Mouse (Mus musculus): ENCODE measurements around the gene Mau2. TPM values are rescaled to one million over a fixed set of nuclear protein-coding genes. Genes with fewer than 3 reads are reported as not detected.
"Not testable (repeated sequence)": the region's sequence is repeated elsewhere in the genome, so short reads cannot be mapped to it uniquely, and the experiment has no call there.

Mau2 gene
- polyA plus RNA-seq, 1 experiment from 2014 or later = 55.1 TPM

DNA sequence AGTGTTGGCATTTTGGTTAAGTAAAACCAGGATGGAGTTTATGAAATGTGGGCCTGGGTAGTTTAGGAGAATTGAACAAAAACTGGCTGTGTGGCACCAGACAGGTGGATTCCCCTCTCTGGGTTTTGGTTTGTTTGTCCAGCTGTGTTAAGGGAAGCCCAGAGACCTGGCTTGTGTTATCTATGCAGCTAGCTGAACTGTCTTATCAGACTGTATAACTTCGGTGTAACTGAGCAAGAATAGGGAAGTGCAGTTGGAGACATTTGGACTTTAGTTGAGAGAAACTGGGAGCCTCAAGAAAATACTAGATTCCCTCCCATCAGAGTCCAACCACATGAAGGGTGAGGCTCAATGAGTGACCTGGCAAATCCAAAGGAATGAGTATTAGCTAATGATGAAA, 31.1 kb upstream of the Mau2 start:
- H3K27ac ChIP-seq (ENCODE audit: low read length) = no peak overlapping the region
- H3K4me3 ChIP-seq (ENCODE audit: low read length) = no peak overlapping the region
- WGBS = 43% methylated on average over 1 of the region's 1 CpGs
- H3K27me3 ChIP-seq (ENCODE audit: control insufficient read depth, insufficient read depth, low read depth, low read length) = no peaks in the 10 kb centered on the region
- no peak overlapping the region for H3K9ac ChIP-seq (ENCODE audit: low read length)
- ATAC-seq (ENCODE audit: low read depth) = no peak
- H3K4me2 ChIP-seq (ENCODE audit: low read depth, low read length) = no peak overlapping the region
- peaks cover 9% of the 10 kb centered on the region for H3K4me1 ChIP-seq (replicated peaks; ENCODE audit: control insufficient read depth, insufficient read depth, low read length)
- H3K36me3 ChIP-seq (ENCODE audit: control insufficient read depth, insufficient read depth, low read length) = peaks cover 15% of the 10 kb centered on the region
- no peaks in the 10 kb centered on the region for H3K9me3 ChIP-seq (ENCODE audit: control insufficient read depth, low read length)

DNA sequence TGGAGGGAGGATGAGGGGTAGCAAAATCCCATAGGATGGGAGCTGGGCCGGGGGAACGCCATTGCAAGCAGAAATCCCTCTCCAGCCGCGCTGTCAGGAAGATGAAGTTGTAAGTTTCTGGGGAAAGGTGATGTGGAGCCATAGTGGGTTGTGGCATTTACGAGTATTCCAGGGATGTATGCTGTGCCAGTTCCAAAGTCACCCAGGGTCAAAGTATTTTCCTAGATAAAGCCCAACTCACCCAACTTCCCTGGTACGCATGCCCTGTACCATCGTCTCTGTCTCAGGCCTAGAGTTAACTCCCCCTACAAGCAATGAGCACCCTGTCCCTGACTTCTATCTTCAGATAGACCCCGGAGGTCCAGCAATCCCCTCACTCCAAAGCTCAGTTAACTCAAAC, 30.6 kb upstream of the Mau2 start:
- 61% methylated on average over 8 of the region's 8 CpGs for WGBS
- no peak overlapping the region for H3K27ac ChIP-seq (ENCODE audit: low read length)
- peak overlapping the region; percentile 63 for H3K4me2 ChIP-seq (ENCODE audit: low read depth, low read length)
- H3K9me3 ChIP-seq (ENCODE audit: control insufficient read depth, low read length) = no peaks in the 10 kb centered on the region
- H3K27me3 ChIP-seq (ENCODE audit: control insufficient read depth, insufficient read depth, low read depth, low read length) = no peaks in the 10 kb centered on the region
- peak overlapping the region; percentile 43; the same call in 1 of the 2 replicates for H3K9ac ChIP-seq (ENCODE audit: low read length)
- H3K4me1 ChIP-seq (replicated peaks; ENCODE audit: control insufficient read depth, insufficient read depth, low read length) = peaks cover 9% of the 10 kb centered on the region
- no peak for ATAC-seq (ENCODE audit: low read depth)
- H3K4me3 ChIP-seq (ENCODE audit: low read length) = peak overlapping the region; percentile 38; the same call in 1 of the 2 replicates
- H3K36me3 ChIP-seq (ENCODE audit: control insufficient read depth, insufficient read depth, low read length) = peaks cover 19% of the 10 kb centered on the region

DNA sequence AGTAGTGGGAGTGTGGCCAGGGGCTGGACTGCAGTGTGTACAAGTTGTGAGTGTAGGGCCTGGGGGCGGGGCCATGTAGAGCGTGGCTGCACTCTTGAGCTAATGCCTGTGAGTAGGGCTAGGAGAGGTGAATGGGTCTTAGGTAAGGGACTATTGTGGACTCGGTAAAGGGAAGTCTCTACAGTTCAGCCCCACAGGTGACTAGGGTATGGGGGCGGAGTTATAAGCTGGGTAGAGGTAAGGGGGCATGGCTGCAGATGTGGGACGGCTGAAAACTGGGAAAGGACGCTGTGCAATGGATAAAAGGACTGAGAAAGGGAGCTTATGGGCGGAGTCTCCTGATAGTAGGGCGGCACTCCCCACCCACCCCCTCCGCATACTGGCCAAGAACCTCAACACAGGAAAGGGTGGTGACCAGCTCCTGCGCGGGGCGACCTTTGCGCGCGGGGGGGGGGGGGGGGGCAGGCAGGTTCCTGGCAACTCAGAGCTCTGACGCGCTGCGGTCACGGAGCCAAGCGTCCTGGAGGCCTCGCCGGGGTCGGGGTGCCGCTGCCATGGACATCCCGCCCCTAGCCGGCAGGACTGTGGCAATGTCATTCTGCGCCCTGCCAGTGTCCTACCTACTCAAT, 30.0 kb upstream of the Mau2 start, which contains the start of gene Tm6sf2:
Gene Tm6sf2 (plus strand): TSS at position 484 of the 629 bp plus-strand sequence.
- ATAC-seq (ENCODE audit: low read depth) = peak; percentile 83
- 11% methylated on average over 21 of the region's 27 CpGs for WGBS
- H3K4me3 ChIP-seq (ENCODE audit: low read length) = peak within 1 kb of the TSS; percentile 38
- H3K9ac ChIP-seq (ENCODE audit: low read length) = peak within 1 kb of the TSS; percentile 43; the same call in 1 of the 2 replicates
- H3K4me1 ChIP-seq (replicated peaks; ENCODE audit: control insufficient read depth, insufficient read depth, low read length) = peaks cover 9% of the 10 kb centered on the region
- H3K27me3 ChIP-seq (ENCODE audit: control insufficient read depth, insufficient read depth, low read depth, low read length) = no peaks in the 10 kb centered on the region
- no peaks in the 10 kb centered on the region for H3K9me3 ChIP-seq (ENCODE audit: control insufficient read depth, low read length)
- H3K27ac ChIP-seq (ENCODE audit: low read length) = peak within 1 kb of the TSS; percentile 39
- peak within 1 kb of the TSS; percentile 63 for H3K4me2 ChIP-seq (ENCODE audit: low read depth, low read length)
- peaks cover 21% of the 10 kb centered on the region for H3K36me3 ChIP-seq (ENCODE audit: control insufficient read depth, insufficient read depth, low read length)

DNA sequence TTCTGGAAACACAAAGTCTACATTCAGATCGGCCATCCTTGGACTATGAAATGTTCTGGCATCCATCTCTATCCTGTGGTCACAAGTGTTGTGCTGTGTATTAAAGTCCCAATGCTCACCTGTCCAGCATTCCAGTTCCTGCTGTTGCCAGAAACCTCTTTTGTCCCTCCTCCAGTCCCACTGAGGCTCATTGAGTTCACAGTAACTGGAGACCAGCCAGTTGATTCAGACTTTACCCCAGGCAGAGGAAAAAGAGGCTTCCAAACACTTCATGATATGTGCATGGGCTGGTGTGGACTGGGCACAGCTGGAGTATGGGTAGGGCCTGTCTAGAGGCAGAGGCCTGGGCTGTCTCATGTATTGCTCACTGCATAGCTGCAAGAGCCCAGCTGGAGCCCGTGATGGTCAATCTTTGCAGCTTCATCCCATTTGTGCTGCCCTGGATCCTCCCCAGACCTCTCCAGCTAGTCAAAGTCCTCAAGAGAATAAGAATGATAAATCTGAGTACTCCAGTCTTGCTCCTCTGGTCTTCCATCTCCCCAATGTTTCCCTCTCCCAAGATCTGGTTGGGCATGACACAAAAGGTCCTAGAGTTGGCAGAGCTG, 29.4 kb upstream of the Mau2 start:
- Histone ChIP-seq H3K9me3 (ENCODE audit: control insufficient read depth, low read length) (no peaks in the 10 kb centered on the region), H3K27me3 (ENCODE audit: control insufficient read depth, insufficient read depth, low read depth, low read length) (no peaks in the 10 kb centered on the region), H3K4me1 (replicated peaks; ENCODE audit: control insufficient read depth, insufficient read depth, low read length) (peaks cover 9% of the 10 kb centered on the region), H3K4me2 (ENCODE audit: low read depth, low read length) (peak overlapping the region; percentile 63; the same call in 1 of the 2 replicates), H3K27ac (ENCODE audit: low read length) (peak overlapping the region; percentile 39), H3K9ac (ENCODE audit: low read length) (no peak overlapping the region), H3K4me3 (ENCODE audit: low read length) (no peak overlapping the region), H3K36me3 (ENCODE audit: control insufficient read depth, insufficient read depth, low read length) (peaks cover 27% of the 10 kb centered on the region)
- peak; percentile 59 for ATAC-seq (ENCODE audit: low read depth)
- 75% methylated on average over 2 of the region's 2 CpGs for WGBS

DNA sequence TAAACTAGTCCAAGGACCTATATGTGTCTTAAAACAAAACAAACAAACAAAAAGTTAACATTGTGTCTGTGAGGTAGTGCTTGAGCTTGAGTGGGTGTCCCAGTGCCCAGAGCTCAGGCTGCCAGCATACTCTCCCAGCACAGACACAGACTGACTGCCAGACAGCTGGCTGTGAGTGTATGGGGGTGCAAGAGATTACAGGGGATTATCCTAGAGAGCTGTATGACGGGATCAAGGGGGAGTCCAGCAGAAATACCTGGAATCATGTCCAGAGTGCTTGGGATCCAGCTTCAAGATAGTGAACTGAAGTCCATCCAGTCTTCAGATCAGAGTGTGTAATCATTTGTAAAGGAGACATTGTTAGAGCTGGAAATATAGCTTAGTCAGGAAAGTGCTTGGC, 15.2 kb upstream of the Mau2 start:
- Histone ChIP-seq H3K9me3 (ENCODE audit: control insufficient read depth, low read length) (no peaks in the 10 kb centered on the region), H3K9ac (ENCODE audit: low read length) (no peak overlapping the region), H3K27ac (ENCODE audit: low read length) (no peak overlapping the region), H3K4me2 (ENCODE audit: low read depth, low read length) (no peak overlapping the region), H3K27me3 (ENCODE audit: control insufficient read depth, insufficient read depth, low read depth, low read length) (no peaks in the 10 kb centered on the region), H3K4me3 (ENCODE audit: low read length) (no peak overlapping the region), H3K36me3 (ENCODE audit: control insufficient read depth, insufficient read depth, low read length) (peaks cover 44% of the 10 kb centered on the region), H3K4me1 (replicated peaks; ENCODE audit: control insufficient read depth, insufficient read depth, low read length) (no peaks in the 10 kb centered on the region)
- no peak for ATAC-seq (ENCODE audit: low read depth)
- WGBS = 81% methylated on average over 1 of the region's 1 CpGs

DNA sequence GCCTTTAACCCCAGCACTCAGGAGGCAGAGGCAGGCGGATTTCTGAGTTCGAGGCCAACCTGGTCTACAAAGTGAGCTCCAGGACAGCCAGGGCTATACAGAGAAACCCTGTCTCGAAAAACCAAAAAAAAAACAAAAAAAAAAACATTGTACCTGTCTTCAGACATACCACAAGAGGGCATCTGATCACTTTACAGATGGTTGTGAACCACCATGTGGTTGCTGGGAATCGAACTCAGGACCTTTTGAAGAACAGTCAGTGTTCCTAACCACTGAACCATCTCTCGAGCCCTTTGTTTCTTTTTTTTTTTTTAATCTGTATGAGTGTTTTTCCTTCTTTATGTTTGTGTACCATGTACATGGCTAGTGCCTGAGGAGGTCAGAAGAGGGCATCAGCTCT, 7.9 kb upstream of the Mau2 start:
- not testable (repeated sequence) for H3K4me1 ChIP-seq (replicated peaks; ENCODE audit: control insufficient read depth, insufficient read depth, low read length); H3K9me3 ChIP-seq (ENCODE audit: control insufficient read depth, low read length); ATAC-seq (ENCODE audit: low read depth); H3K27me3 ChIP-seq (ENCODE audit: control insufficient read depth, insufficient read depth, low read depth, low read length); H3K4me3 ChIP-seq (ENCODE audit: low read length); H3K4me2 ChIP-seq (ENCODE audit: low read depth, low read length); H3K9ac ChIP-seq (ENCODE audit: low read length); H3K27ac ChIP-seq (ENCODE audit: low read length)
- H3K36me3 ChIP-seq (ENCODE audit: control insufficient read depth, insufficient read depth, low read length) = peaks cover 40% of the 10 kb centered on the region
- WGBS = 93% methylated on average over 5 of the region's 5 CpGs

DNA sequence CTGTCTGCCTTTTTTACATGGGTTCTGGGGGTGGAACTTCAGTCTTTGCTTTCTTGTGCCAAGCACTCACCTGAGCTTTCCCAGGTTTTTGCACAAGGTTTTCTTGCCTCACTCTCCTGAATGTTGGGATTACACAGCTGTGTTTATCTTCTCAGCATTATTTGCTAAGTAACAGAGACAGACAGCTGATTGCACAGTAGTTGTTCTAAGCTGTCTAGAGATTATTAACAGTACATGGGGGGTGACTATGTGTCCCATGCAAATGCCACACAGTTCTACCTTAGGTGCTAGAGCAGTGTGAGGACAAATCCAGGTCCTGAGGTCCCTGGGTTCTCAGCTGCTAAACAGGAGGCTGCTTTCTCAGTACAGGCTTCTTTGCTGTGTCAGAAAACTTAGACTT, 7.1 kb upstream of the Mau2 start:
- no peaks in the 10 kb centered on the region for H3K9me3 ChIP-seq (ENCODE audit: control insufficient read depth, low read length)
- H3K4me1 ChIP-seq (replicated peaks; ENCODE audit: control insufficient read depth, insufficient read depth, low read length) = no peaks in the 10 kb centered on the region; the same call in 1 of the 2 replicates
- H3K36me3 ChIP-seq (ENCODE audit: control insufficient read depth, insufficient read depth, low read length) = peaks cover 33% of the 10 kb centered on the region
- H3K4me2 ChIP-seq (ENCODE audit: low read depth, low read length) = no peak overlapping the region
- H3K27ac ChIP-seq (ENCODE audit: low read length) = no peak overlapping the region
- no peak overlapping the region for H3K4me3 ChIP-seq (ENCODE audit: low read length)
- ATAC-seq (ENCODE audit: low read depth) = no peak
- H3K9ac ChIP-seq (ENCODE audit: low read length) = no peak overlapping the region
- no peaks in the 10 kb centered on the region for H3K27me3 ChIP-seq (ENCODE audit: control insufficient read depth, insufficient read depth, low read depth, low read length)

DNA sequence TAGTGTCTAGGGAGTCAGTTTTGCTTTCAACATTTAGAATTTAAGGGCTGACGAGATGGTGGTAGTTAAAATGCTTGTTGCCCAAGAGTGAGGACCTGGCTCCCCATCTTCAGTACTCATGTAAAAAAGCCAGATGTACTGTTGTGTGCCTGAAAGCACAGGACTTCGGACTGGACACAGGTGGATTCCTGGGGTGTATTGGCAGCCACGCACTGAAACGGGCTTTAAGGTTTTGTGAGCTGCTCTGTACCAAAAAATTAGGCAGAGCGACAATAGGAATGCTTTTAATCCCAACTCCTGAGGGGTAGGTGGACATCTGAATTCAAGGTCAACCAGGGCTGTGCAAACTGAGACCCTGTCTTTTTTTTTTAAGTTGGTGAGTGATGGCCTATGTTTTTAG, 1.5 kb upstream of the Mau2 start:
- Histone ChIP-seq H3K9ac (ENCODE audit: low read length) (no peak overlapping the region), H3K27ac (ENCODE audit: low read length) (no peak overlapping the region), H3K4me3 (ENCODE audit: low read length) (no peak overlapping the region), H3K4me1 (replicated peaks; ENCODE audit: control insufficient read depth, insufficient read depth, low read length) (peaks cover 10% of the 10 kb centered on the region), H3K9me3 (ENCODE audit: control insufficient read depth, low read length) (no peaks in the 10 kb centered on the region), H3K27me3 (ENCODE audit: control insufficient read depth, insufficient read depth, low read depth, low read length) (no peaks in the 10 kb centered on the region), H3K4me2 (ENCODE audit: low read depth, low read length) (no peak overlapping the region), H3K36me3 (ENCODE audit: control insufficient read depth, insufficient read depth, low read length) (peaks cover 2% of the 10 kb centered on the region; the same call in 1 of the 2 replicates)
- no peak for ATAC-seq (ENCODE audit: low read depth)
- WGBS = 86% methylated on average over 5 of the region's 5 CpGs

DNA sequence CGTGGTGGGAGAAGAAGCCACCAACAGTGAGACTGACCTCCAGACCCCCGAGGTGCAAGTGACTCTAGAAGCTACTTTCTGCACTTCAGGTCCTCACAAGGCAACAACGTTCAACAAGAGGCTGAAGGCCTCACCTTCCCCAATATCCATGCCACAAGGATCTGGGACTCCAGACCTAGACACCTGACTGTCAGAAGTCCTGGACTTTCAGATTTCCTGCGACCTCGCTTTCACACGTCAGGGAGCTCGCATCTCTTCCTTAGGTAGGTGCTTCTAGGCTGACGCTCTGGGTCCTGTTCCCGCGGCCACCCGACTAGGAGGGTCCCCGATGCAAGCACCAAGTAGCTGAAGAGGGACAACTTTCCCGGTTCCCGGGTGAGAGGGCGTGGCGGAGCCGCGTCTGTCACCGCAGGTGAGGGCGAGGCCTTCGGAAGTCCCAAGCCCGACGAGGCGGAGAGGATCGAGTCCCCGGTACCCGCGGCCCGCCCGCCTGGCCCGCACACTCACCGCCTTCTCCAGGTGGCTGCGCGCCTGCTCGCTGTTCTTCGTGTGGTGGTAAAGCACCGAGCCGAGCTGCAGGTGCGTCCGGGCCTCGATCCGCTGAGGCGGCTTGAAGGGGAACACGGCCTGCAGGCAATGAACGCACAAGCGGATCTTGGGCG, 518 bp downstream of the Mau2 start:
- ATAC-seq (ENCODE audit: low read depth) = peak; percentile 42
- peaks cover 10% of the 10 kb centered on the region for H3K4me1 ChIP-seq (replicated peaks; ENCODE audit: control insufficient read depth, insufficient read depth, low read length)
- peak overlapping the region; percentile 94 for H3K4me2 ChIP-seq (ENCODE audit: low read depth, low read length)
- no peaks in the 10 kb centered on the region for H3K36me3 ChIP-seq (ENCODE audit: control insufficient read depth, insufficient read depth, low read length)
- H3K9ac ChIP-seq (ENCODE audit: low read length) = peak overlapping the region; percentile 93
- no peaks in the 10 kb centered on the region for H3K27me3 ChIP-seq (ENCODE audit: control insufficient read depth, insufficient read depth, low read depth, low read length)
- peak overlapping the region; percentile 82 for H3K4me3 ChIP-seq (ENCODE audit: low read length)
- H3K27ac ChIP-seq (ENCODE audit: low read length) = peak overlapping the region; percentile 87; the same call in 1 of the 2 replicates
- WGBS = under 1% methylated on average over 41 of the region's 47 CpGs
- H3K9me3 ChIP-seq (ENCODE audit: control insufficient read depth, low read length) = no peaks in the 10 kb centered on the region

Measured in lung, embryonic 16.5 days (tissue).